Mouse (Mus musculus) MEL (cell line): ENCODE results near the gene Cd274. TPM values are rescaled to one million over a fixed set of nuclear protein-coding genes. Genes with fewer than 3 reads are reported as not detected.

Experiments used
- DNase-seq: peaks from one replicate; pipeline ENCODE4 v3.0.0; 2011; ENCODE audit warnings: low read depth, low spot score
- H3K27ac ChIP-seq: 2 replicates; pipeline ENCODE4 v1.5.1; 2012; ENCODE audit warnings: low read depth, mild to moderate bottlenecking, control low read depth, low read length, moderate library complexity; ENCODE audit not compliant: control insufficient read depth
- H3K27me3 ChIP-seq, 2 experiments: fragments of 150-350 bp in 1 of 2; sonication (generic) in 1 of 2; 2 replicates each; pipeline ENCODE4 v1.6.1; 2012; ENCODE audit warnings: low read length in 2 of 2, mild to moderate bottlenecking in 2 of 2, improper control_type of control experiment in 1 of 2, moderate library complexity in 1 of 2; ENCODE audit not compliant: insufficient read depth in 2 of 2, control insufficient read depth in 1 of 2
- H3K36me3 ChIP-seq, 2 experiments: 2 replicates each; pipeline ENCODE4 v1.6.1; 2012 to 2014; ENCODE audit warnings: low read length in 2 of 2, improper control_type of control experiment in 1 of 2, inconsistent platforms in 1 of 2, mild to moderate bottlenecking in 1 of 2; ENCODE audit not compliant: insufficient read depth in 2 of 2, control insufficient read depth in 1 of 2
- H3K4me1 ChIP-seq, 2 experiments: fragments of 150-350 bp in 1 of 2; sonication (generic) in 1 of 2; 2 replicates each; pipeline ENCODE4 v1.6.1; 2012; ENCODE audit warnings: low read length in 2 of 2, improper control_type of control experiment in 1 of 2, mild to moderate bottlenecking in 1 of 2; ENCODE audit not compliant: insufficient read depth in 2 of 2, control insufficient read depth in 1 of 2
- H3K4me3 ChIP-seq, 2 experiments: fragments of 150-350 bp in 1 of 2; sonication (generic) in 1 of 2; 2 replicates each; pipeline ENCODE4 v1.5.1; 2012; ENCODE audit warnings: low read depth in 2 of 2, low read length in 2 of 2, mild to moderate bottlenecking in 2 of 2, moderate library complexity in 2 of 2, control low read depth in 1 of 2, improper control_type of control experiment in 1 of 2; ENCODE audit not compliant: control insufficient read depth in 1 of 2, insufficient read depth in 1 of 2
- H3K79me2 ChIP-seq: 2 replicates; pipeline ENCODE4 v1.6.1; 2012; ENCODE audit warnings: mild to moderate bottlenecking, low read length, moderate library complexity; ENCODE audit not compliant: control insufficient read depth, poor library complexity, insufficient read depth
- H3K9ac ChIP-seq: 2 replicates; pipeline ENCODE4 v1.6.1; 2012; ENCODE audit warnings: low read depth, mild to moderate bottlenecking, control low read depth, low read length, moderate library complexity; ENCODE audit not compliant: control insufficient read depth, poor library complexity, severe bottlenecking
- H3K9me3 ChIP-seq: fragments of 150-350 bp; sonication (generic); replicated peaks from 2 replicates; pipeline ENCODE4 v1.6.1; 2012; ENCODE audit warnings: mild to moderate bottlenecking, low read length, improper control_type of control experiment, moderate library complexity; ENCODE audit not compliant: insufficient read depth
- BHLHE40 ChIP-seq: IDR thresholded peaks from 2 replicates; pipeline ENCODE4 v1.6.1; 2012; ENCODE audit warnings: low read depth, mild to moderate bottlenecking, inconsistent platforms, low read length, improper control_type of control experiment, borderline replicate concordance
- CHD1 ChIP-seq: IDR thresholded peaks from 2 replicates; pipeline ENCODE4 v1.6.1; 2012; ENCODE audit warnings: low read depth, mild to moderate bottlenecking, inconsistent platforms, low read length, improper control_type of control experiment
- CTCF ChIP-seq, 3 experiments: IDR thresholded peaks in 2 of 3; conservative IDR thresholded peaks in 1 of 3; 2 replicates each; pipeline ENCODE4 v1.5.1; 2011 to 2012; ENCODE audit warnings: low read length in 3 of 3, low read depth in 2 of 3, mild to moderate bottlenecking in 2 of 3, improper control_type of control experiment in 1 of 3, inconsistent platforms in 1 of 3, mixed read lengths in 1 of 3, moderate library complexity in 1 of 3; ENCODE audit not compliant: control insufficient read depth in 1 of 3, insufficient read depth in 1 of 3, poor library complexity in 1 of 3, severe bottlenecking in 1 of 3
- ELF1 ChIP-seq: IDR thresholded peaks from 2 replicates; pipeline ENCODE4 v1.6.1; 2014; ENCODE audit warnings: low read depth, mild to moderate bottlenecking, inconsistent platforms, low read length, improper control_type of control experiment, moderate library complexity
- EP300 ChIP-seq, 2 experiments: IDR thresholded peaks; 2 replicates each; pipeline ENCODE4 v1.6.1; 2011; ENCODE audit warnings: improper control_type of control experiment in 2 of 2, low read length in 2 of 2, low read depth in 1 of 2, mild to moderate bottlenecking in 1 of 2
- ETS1 ChIP-seq: IDR thresholded peaks from 2 replicates; pipeline ENCODE4 v1.6.1; 2012; ENCODE audit warnings: low read depth, mild to moderate bottlenecking, inconsistent platforms, low read length, improper control_type of control experiment, moderate library complexity
- GABPA ChIP-seq: IDR thresholded peaks from 2 replicates; pipeline ENCODE4 v1.6.1; 2012; ENCODE audit warnings: low read depth, mild to moderate bottlenecking, inconsistent platforms, low read length, improper control_type of control experiment, moderate library complexity
- GATA1 ChIP-seq: IDR thresholded peaks from 2 replicates; pipeline ENCODE4 v1.6.1; 2011; ENCODE audit warnings: low read depth, low read length, improper control_type of control experiment
- JUND ChIP-seq: IDR thresholded peaks from 2 replicates; pipeline ENCODE4 v1.6.1; 2011; ENCODE audit warnings: low read depth, mild to moderate bottlenecking, improper control_type of control experiment, low read length
- KAT2A ChIP-seq: conservative IDR thresholded peaks from 2 replicates; pipeline ENCODE4 v1.6.1; 2012; ENCODE audit warnings: low read depth, low read length, improper control_type of control experiment, inconsistent platforms
- MAFK ChIP-seq: IDR thresholded peaks from 2 replicates; pipeline ENCODE4 v1.6.1; 2011; ENCODE audit warnings: low read depth, mild to moderate bottlenecking, low read length, improper control_type of control experiment, borderline replicate concordance
- MAX ChIP-seq: IDR thresholded peaks from 2 replicates; pipeline ENCODE4 v1.6.1; 2011; ENCODE audit warnings: low read length, improper control_type of control experiment
- MYC ChIP-seq: IDR thresholded peaks from 2 replicates; pipeline ENCODE4 v1.6.1; 2011; ENCODE audit warnings: low read depth, mild to moderate bottlenecking, low read length, improper control_type of control experiment, moderate library complexity
- NRF1 ChIP-seq: IDR thresholded peaks from 2 replicates; pipeline ENCODE4 v1.6.1; 2014; ENCODE audit warnings: low read depth, mild to moderate bottlenecking, inconsistent platforms, low read length, improper control_type of control experiment, moderate library complexity; ENCODE audit not compliant: poor library complexity, insufficient read depth, severe bottlenecking
- POLR2AphosphoS2 ChIP-seq: IDR thresholded peaks from 2 replicates; pipeline ENCODE4 v1.6.1; 2011; ENCODE audit warnings: low read length, improper control_type of control experiment
- TAL1 ChIP-seq: IDR thresholded peaks from 2 replicates; pipeline ENCODE4 v1.6.1; 2012; ENCODE audit warnings: mild to moderate bottlenecking, inconsistent platforms, low read length, moderate library complexity, mixed read lengths
- UBTF ChIP-seq: IDR thresholded peaks from 2 replicates; pipeline ENCODE4 v1.6.1; 2012; ENCODE audit warnings: low read depth, mild to moderate bottlenecking, inconsistent platforms, low read length, improper control_type of control experiment, moderate library complexity, borderline replicate concordance; ENCODE audit not compliant: insufficient read depth
- ZNF384 ChIP-seq: IDR thresholded peaks from 2 replicates; pipeline ENCODE4 v1.6.1; 2012; ENCODE audit warnings: low read depth, mild to moderate bottlenecking, inconsistent platforms, low read length, improper control_type of control experiment
- polyA plus RNA-seq, 2 experiments: library from polyadenylated mRNA; stranded (reverse) in 1 of 2; unstranded in 1 of 2; fragments of >175 nt in 1 of 2; fragments of >200 nt in 1 of 2; gene quantifications; 2 replicates each; pipeline versions ENCODE4 v1.2.1 to v1.2.4; 2012; ENCODE audit warnings: low replicate concordance in 2 of 2, low read depth in 1 of 2; ENCODE audit not compliant: insufficient read length in 2 of 2, insufficient read depth in 1 of 2, missing spikeins in 1 of 2
- total RNA-seq: library from RNA; depleted of rRNA; stranded (reverse); fragments of 300-350 nt; gene quantifications from 2 replicates; pipeline ENCODE4 v1.2.3, GENCODE M21; 2012

The Cd274 gene
- total and polyA plus RNA-seq, 3 experiments, result 3.1 to 5.0 TPM; not detected in 1

GRCm38 (mm10) chr19:29390483-29390882 is 23.2 kb downstream of the Cd274 start:
- Histone ChIP-seq H3K27ac (no peak overlapping the region), H3K27me3 (no peaks in the 10 kb centered on the region), H3K4me1 (peaks cover 0 to 1% of the 10 kb centered on the region in 2 experiments; a peak in 2 of 4 replicates), H3K79me2 (no peaks in the 10 kb centered on the region), H3K9me3 (no peaks in the 10 kb centered on the region), H3K36me3 (peaks cover under 1 to 2% of the 10 kb centered on the region in 2 experiments; a peak in 2 of 4 replicates), H3K4me3 (no peak overlapping the region), H3K9ac (no peak overlapping the region)
- 0 out of 2 replicates have a peak, but pooled peaks have one; percentile 10 for TF ChIP-seq GATA1
- no peak for TF ChIP-seq MAFK
- DNase-seq, result no peak

GRCm38 (mm10) chr19:29391279-29391678 is 24.0 kb downstream of the Cd274 start:
- Histone ChIP-seq H3K27ac (no peak overlapping the region), H3K27me3 (no peaks in the 10 kb centered on the region), H3K79me2 (no peaks in the 10 kb centered on the region), H3K9me3 (no peaks in the 10 kb centered on the region), H3K4me1 (peaks cover 0 to 2% of the 10 kb centered on the region in 2 experiments; a peak in 1 of 4 replicates), H3K36me3 (peaks cover 0 to 3% of the 10 kb centered on the region in 2 experiments; a peak in 2 of 4 replicates), H3K4me3 (no peak overlapping the region), H3K9ac (no peak overlapping the region)
- TF ChIP-seq NRF1 (no peak), JUND (no peak), CTCF (IDR thresholded peaks at IDR 0.05 in 2 of 3, conservative IDR thresholded peaks at IDR 0.05 in 1 of 3; ENCODE audit: control insufficient read depth in 1 of 3, insufficient read depth in 1 of 3, low read depth in 2 of 3, low read length in 3 of 3, poor library complexity in 1 of 3, severe bottlenecking in 1 of 3) (no peak), CHD1 (no peak), ETS1 (no peak), MAX (no peak), MAFK (no peak), MYC (no peak), POLR2AphosphoS2 (no peak), BHLHE40 (no peak)
- no peak for DNase-seq

GRCm38 (mm10) chr19:29393333-29393732 is 26.1 kb downstream of the Cd274 start:
- peaks cover 0 to 10% of the 10 kb centered on the region in 2 experiments; a peak in 2 of 4 replicates for H3K36me3 ChIP-seq
- H3K4me3 ChIP-seq, result no peak overlapping the region
- no peaks in the 10 kb centered on the region for H3K9me3 ChIP-seq
- DNase-seq, result no peak
- H3K4me1 ChIP-seq, result peaks cover 5 to 7% of the 10 kb centered on the region in 2 experiments; a peak in 3 of 4 replicates
- H3K9ac ChIP-seq, result no peak overlapping the region
- H3K27me3 ChIP-seq, result no peaks in the 10 kb centered on the region
- no peaks in the 10 kb centered on the region for H3K79me2 ChIP-seq
- no peak overlapping the region for H3K27ac ChIP-seq
- TF ChIP-seq GATA1 (no peak), ZNF384 (no peak), ELF1 (no peak), KAT2A (no peak), GABPA (no peak), TAL1 (no peak), NRF1 (no peak), UBTF (no peak), EP300 (IDR thresholded peaks at IDR 0.05; ENCODE audit: low read depth in 1 of 2, low read length in 2 of 2) (no peak)
- TF ChIP-seq, all 39 proteins: peak for 0
